Mouse (Mus musculus): Measurements from ENCODE around the gene Myh10. TPM values are rescaled to one million over a fixed set of nuclear protein-coding genes. Genes with fewer than 3 reads are reported as not detected.

The Myh10 gene
- polyA plus RNA-seq (2015; fragmentation: Nextera tagmentation; extraction: Ambion mirVana), result 147 and 155 TPM in 2 replicates

DNA sequence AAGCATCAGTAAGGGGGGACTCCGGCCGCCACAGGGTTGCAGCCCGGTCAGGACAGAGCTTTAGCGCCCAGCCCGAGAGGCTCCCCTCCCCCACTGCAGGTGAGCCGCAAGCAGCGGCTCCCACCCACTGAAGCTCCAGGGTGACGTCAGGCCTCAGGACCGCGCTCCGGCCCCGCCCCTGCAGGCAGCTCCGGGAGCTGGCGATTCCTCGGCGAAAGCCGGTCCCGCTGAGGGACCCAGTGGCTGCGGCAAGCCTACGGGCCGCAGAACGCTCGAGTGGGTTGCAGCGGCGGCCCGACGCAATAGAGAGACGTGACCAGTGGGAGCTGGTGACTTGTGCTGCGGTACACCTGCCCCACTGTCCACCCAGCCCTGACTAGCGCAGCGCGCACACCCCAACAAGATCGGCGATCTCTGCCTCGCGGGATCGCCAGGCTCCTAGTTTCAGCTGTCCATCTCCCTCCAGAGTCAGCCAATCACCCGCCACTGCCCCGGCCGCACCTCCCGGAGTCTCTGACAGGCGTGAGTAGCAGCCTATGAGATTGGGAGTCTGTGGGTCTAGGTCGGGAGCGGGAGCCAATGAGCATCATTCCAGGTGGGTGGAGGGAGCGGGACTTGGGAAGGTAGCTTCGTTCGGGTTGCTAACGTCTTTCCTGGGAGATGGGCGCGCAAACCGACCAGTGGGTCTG lies at the start of gene Myh10:
Myh10 (plus strand) TSS at position 239 of the 689 bp plus-strand sequence.
- WGBS, result 0% methylated on average over 51 of the region's 51 CpGs
- Histone ChIP-seq H3K4me2 (replicated peaks; ENCODE audit: low read depth, low read length) (peak within 1 kb of the TSS; percentile 76), H3K9ac (replicated peaks; ENCODE audit: low read length) (peak within 1 kb of the TSS; percentile 97), H3K27me3 (ENCODE audit: insufficient read depth, low read length) (no peaks in the 10 kb centered on the region), H3K4me3 (ENCODE audit: low read length) (peak within 1 kb of the TSS; percentile 93), H3K9me3 (ENCODE audit: low read length) (no peaks in the 10 kb centered on the region), H3K36me3 (ENCODE audit: insufficient read depth, low read length) (no peaks in the 10 kb centered on the region), H3K4me1 (ENCODE audit: insufficient read depth, low read length) (peaks cover 22% of the 10 kb centered on the region; the same call in 1 of the 2 replicates), H3K27ac (ENCODE audit: low read length) (peak within 1 kb of the TSS; percentile 99)
- ATAC-seq (ENCODE audit: low FRiP score, low TSS enrichment), result peak; percentile 99

DNA sequence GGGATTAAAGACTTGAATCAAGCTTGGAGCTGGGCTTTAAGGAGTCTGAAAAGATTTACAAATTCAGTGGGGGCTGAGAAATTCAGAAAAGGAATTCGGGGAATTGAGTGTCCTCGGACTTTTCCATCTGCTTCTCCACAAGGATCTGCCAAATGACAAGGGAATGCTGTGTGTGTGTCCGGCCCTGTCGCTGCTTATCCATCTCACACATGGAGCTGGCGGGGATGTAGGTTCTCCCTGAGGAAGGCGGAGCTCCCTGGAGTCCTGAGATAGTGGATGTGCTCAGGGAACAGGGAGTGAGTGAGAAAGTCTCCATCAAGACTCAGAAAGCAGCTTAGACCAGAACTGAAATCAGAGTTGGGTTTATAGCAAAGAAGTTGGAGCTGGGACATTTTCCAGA lies 46.6 kb upstream of the Myh10 start:
- 66% methylated on average over 6 of the region's 6 CpGs for WGBS
- no peak; the same call in 1 of the 2 replicates for ATAC-seq (ENCODE audit: low FRiP score, low TSS enrichment)

GRCm38 (mm10) chr11:68647808-68648207 lies 43.6 kb upstream of the Myh10 start:
- WGBS, result 52% methylated on average over 5 of the region's 5 CpGs
- Histone ChIP-seq H3K9me3 (ENCODE audit: low read length) (no peaks in the 10 kb centered on the region), H3K4me2 (replicated peaks; ENCODE audit: low read depth, low read length) (no peak overlapping the region), H3K4me1 (ENCODE audit: insufficient read depth, low read length) (peaks cover 18% of the 10 kb centered on the region), H3K27ac (ENCODE audit: low read length) (no peak overlapping the region), H3K4me3 (ENCODE audit: low read length) (no peak overlapping the region), H3K27me3 (ENCODE audit: insufficient read depth, low read length) (no peaks in the 10 kb centered on the region), H3K9ac (replicated peaks; ENCODE audit: low read length) (no peak overlapping the region), H3K36me3 (ENCODE audit: insufficient read depth, low read length) (no peaks in the 10 kb centered on the region)
- ATAC-seq (ENCODE audit: low FRiP score, low TSS enrichment), result no peak

More for the DNA sequence above, 46.6 kb upstream of the Myh10 start:
- Histone ChIP-seq H3K36me3 (ENCODE audit: insufficient read depth, low read length) (no peaks in the 10 kb centered on the region), H3K27me3 (ENCODE audit: insufficient read depth, low read length) (no peaks in the 10 kb centered on the region), H3K9me3 (ENCODE audit: low read length) (no peaks in the 10 kb centered on the region; the same call in 1 of the 2 replicates), H3K4me1 (ENCODE audit: insufficient read depth, low read length) (peaks cover 18% of the 10 kb centered on the region), H3K9ac (replicated peaks; ENCODE audit: low read length) (no peak overlapping the region), H3K4me2 (replicated peaks; ENCODE audit: low read depth, low read length) (no peak overlapping the region), H3K4me3 (ENCODE audit: low read length) (no peak overlapping the region), H3K27ac (ENCODE audit: low read length) (peak overlapping the region; percentile 28; the same call in 1 of the 2 replicates)

DNA sequence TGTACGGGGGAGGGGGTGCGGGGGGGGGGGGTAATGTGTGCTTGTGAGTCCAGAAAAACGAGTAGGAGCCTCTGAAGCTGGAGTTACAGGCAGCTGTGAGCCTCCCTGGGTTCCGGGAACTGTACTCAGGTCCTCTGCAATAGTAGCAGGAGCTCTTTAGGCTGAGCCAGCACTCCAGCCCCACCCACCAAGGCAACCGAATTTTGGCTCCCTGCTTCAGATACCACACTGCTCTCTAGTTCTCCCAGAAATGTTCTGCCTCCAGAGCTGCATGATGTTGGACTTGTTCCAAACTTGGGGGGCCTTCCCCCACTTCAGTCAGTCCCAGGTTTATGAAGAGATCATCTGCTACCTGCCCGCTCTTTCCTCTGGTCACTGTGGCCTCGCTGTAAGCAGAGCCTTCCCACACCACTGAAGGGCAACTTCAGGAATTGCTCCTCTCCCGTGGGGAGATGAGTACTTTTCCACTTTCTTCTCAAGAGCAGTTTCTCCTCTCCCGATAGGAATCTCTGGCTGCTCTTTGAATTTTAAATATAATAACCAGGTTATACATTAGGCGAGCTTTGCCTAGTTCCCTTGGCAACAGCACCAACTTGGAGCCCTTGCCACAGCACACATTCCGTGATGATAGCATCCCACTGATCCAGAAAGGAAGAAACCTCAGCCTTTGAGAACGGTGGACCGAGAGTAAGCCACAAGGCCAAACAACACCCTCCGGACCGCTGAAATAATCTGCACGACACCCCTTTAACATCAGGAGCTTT lies 42.8 kb upstream of the Myh10 start:
- Histone ChIP-seq H3K4me2 (replicated peaks; ENCODE audit: low read depth, low read length) (no peak overlapping the region), H3K27ac (ENCODE audit: low read length) (peak overlapping the region; percentile 76), H3K36me3 (ENCODE audit: insufficient read depth, low read length) (no peaks in the 10 kb centered on the region), H3K4me3 (ENCODE audit: low read length) (no peak overlapping the region), H3K27me3 (ENCODE audit: insufficient read depth, low read length) (no peaks in the 10 kb centered on the region), H3K9me3 (ENCODE audit: low read length) (no peaks in the 10 kb centered on the region), H3K9ac (replicated peaks; ENCODE audit: low read length) (no peak overlapping the region), H3K4me1 (ENCODE audit: insufficient read depth, low read length) (peaks cover 18% of the 10 kb centered on the region)
- 64% methylated on average over 15 of the region's 16 CpGs for WGBS
- peak; percentile 54; the same call in 1 of the 2 replicates for ATAC-seq (ENCODE audit: low FRiP score, low TSS enrichment)

GRCm38 (mm10) chr11:68651518-68651917 lies 39.8 kb upstream of the Myh10 start:
- H3K27ac ChIP-seq (ENCODE audit: low read length), result no peak overlapping the region
- 87% methylated on average over 2 of the region's 2 CpGs for WGBS
- peaks cover 10% of the 10 kb centered on the region; the same call in 1 of the 2 replicates for H3K4me1 ChIP-seq (ENCODE audit: insufficient read depth, low read length)
- no peaks in the 10 kb centered on the region for H3K9me3 ChIP-seq (ENCODE audit: low read length)
- no peaks in the 10 kb centered on the region for H3K36me3 ChIP-seq (ENCODE audit: insufficient read depth, low read length)
- no peak for ATAC-seq (ENCODE audit: low FRiP score, low TSS enrichment)
- no peak overlapping the region for H3K4me2 ChIP-seq (replicated peaks; ENCODE audit: low read depth, low read length)
- no peaks in the 10 kb centered on the region for H3K27me3 ChIP-seq (ENCODE audit: insufficient read depth, low read length)
- H3K9ac ChIP-seq (replicated peaks; ENCODE audit: low read length), result no peak overlapping the region
- H3K4me3 ChIP-seq (ENCODE audit: low read length), result no peak overlapping the region

DNA sequence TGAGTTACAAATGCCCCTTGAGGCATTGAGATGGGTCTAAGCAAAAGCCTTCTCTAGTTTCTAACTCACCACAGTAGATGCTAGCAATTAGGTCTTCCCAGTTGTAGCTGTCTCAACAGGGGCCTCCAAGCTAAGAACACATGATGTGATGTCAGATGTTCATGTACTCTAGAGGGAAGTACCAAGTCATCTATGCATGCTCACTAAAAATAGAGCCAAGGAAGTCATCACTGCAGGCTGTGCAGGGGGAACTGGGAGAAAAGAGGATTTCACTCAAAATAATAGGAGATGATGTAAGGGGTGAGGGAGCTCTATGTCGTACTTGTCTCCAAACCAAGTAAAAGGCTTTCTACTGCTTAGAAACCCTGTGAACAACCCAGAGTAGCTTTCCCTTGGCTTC lies 35.8 kb upstream of the Myh10 start:
- Histone ChIP-seq H3K27me3 (ENCODE audit: insufficient read depth, low read length) (no peaks in the 10 kb centered on the region), H3K4me1 (ENCODE audit: insufficient read depth, low read length) (peaks cover 20% of the 10 kb centered on the region; the same call in 1 of the 2 replicates), H3K4me2 (replicated peaks; ENCODE audit: low read depth, low read length) (no peak overlapping the region), H3K36me3 (ENCODE audit: insufficient read depth, low read length) (no peaks in the 10 kb centered on the region), H3K9me3 (ENCODE audit: low read length) (no peaks in the 10 kb centered on the region), H3K9ac (replicated peaks; ENCODE audit: low read length) (no peak overlapping the region), H3K4me3 (ENCODE audit: low read length) (no peak overlapping the region), H3K27ac (ENCODE audit: low read length) (peak overlapping the region; percentile 65)
- no peak for ATAC-seq (ENCODE audit: low FRiP score, low TSS enrichment)
- 84% methylated on average over 1 of the region's 1 CpGs for WGBS

DNA sequence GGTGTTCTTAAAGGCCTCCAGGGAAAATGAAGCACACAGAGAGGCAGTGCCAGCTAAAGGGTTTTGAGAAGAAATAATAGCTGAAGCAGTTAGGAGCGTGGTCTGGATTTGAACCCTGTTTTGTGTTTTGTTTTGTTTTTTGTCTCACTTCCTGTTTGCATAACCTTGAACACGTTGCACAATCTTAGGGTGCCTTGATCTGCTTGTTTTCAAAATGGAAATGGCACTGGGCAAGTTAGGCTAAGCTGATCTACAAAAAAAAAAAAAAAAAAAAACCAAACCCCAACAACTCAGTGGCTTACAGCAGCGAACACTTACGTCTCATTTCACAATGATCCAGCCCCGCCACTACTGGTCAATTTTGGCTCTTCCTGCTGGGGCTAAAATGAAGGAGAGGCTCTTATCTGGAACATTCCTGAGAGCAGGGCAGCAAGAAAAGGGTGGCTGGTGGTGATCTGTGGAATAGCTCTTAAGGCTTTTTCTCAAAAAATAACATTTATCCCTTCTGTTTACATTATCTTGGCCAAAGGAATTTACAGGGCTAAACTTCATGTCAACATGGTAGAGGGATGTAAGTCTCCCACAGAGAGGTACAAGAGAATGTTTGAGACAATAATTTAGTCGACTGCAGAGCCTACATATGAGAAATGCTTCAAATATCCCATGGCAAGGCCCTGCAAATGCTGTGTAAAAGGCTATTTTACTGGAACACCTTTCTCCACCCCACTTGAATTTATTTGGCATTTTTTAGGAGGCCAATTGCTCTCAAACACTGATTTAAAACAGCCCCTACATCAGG lies 34.3 kb upstream of the Myh10 start:
- no peak for ATAC-seq (ENCODE audit: low FRiP score, low TSS enrichment)
- Histone ChIP-seq H3K4me1 (ENCODE audit: insufficient read depth, low read length) (peaks cover 20% of the 10 kb centered on the region; the same call in 1 of the 2 replicates), H3K4me3 (ENCODE audit: low read length) (no peak overlapping the region), H3K36me3 (ENCODE audit: insufficient read depth, low read length) (no peaks in the 10 kb centered on the region), H3K9me3 (ENCODE audit: low read length) (no peaks in the 10 kb centered on the region), H3K27ac (ENCODE audit: low read length) (peak overlapping the region; percentile 83), H3K9ac (replicated peaks; ENCODE audit: low read length) (no peak overlapping the region), H3K27me3 (ENCODE audit: insufficient read depth, low read length) (no peaks in the 10 kb centered on the region), H3K4me2 (replicated peaks; ENCODE audit: low read depth, low read length) (no peak overlapping the region)
- WGBS, result 47% methylated on average over 6 of the region's 6 CpGs

- Histone ChIP-seq H3K36me3 (ENCODE audit: insufficient read depth, low read length) (no peaks in the 10 kb centered on the region), H3K9ac (replicated peaks; ENCODE audit: low read length) (no peak overlapping the region), H3K4me1 (ENCODE audit: insufficient read depth, low read length) (peaks cover 20% of the 10 kb centered on the region; the same call in 1 of the 2 replicates), H3K4me2 (replicated peaks; ENCODE audit: low read depth, low read length) (no peak overlapping the region), H3K4me3 (ENCODE audit: low read length) (no peak overlapping the region), H3K27me3 (ENCODE audit: insufficient read depth, low read length) (no peaks in the 10 kb centered on the region), H3K9me3 (ENCODE audit: low read length) (no peaks in the 10 kb centered on the region), H3K27ac (ENCODE audit: low read length) (peak overlapping the region; percentile 83)
- WGBS, result 47% methylated on average over 9 of the region's 9 CpGs
- ATAC-seq (ENCODE audit: low FRiP score, low TSS enrichment), result no peak
Observed at GRCm38 (mm10) chr11:68657811-68658210, 33.5 kb upstream of the Myh10 start.

GRCm38 (mm10) chr11:68665331-68665730 lies 26.0 kb upstream of the Myh10 start:
- peaks cover 17% of the 10 kb centered on the region; the same call in 1 of the 2 replicates for H3K4me1 ChIP-seq (ENCODE audit: insufficient read depth, low read length)
- no peaks in the 10 kb centered on the region for H3K27me3 ChIP-seq (ENCODE audit: insufficient read depth, low read length)
- peak overlapping the region; percentile 63 for H3K27ac ChIP-seq (ENCODE audit: low read length)
- no peak for ATAC-seq (ENCODE audit: low FRiP score, low TSS enrichment)
- 50% methylated on average over 2 of the region's 2 CpGs for WGBS
- no peaks in the 10 kb centered on the region for H3K36me3 ChIP-seq (ENCODE audit: insufficient read depth, low read length)
- no peak overlapping the region for H3K4me3 ChIP-seq (ENCODE audit: low read length)
- no peak overlapping the region for H3K4me2 ChIP-seq (replicated peaks; ENCODE audit: low read depth, low read length)
- peaks cover 5% of the 10 kb centered on the region; the same call in 1 of the 2 replicates for H3K9me3 ChIP-seq (ENCODE audit: low read length)
- H3K9ac ChIP-seq (replicated peaks; ENCODE audit: low read length), result no peak overlapping the region; the same call in 1 of the 2 replicates
